Mouse (Mus musculus): Measurements from ENCODE around the gene Gtf2e1.

Gtf2e1 gene

GRCm38 (mm10) chr16:37539611-37540580, at the start of gene Gtf2e1, which contains the start of gene Rabl3:
Gtf2e1 (minus strand) TSS chr16:37539789.
Rabl3 (plus strand) TSS chr16:37539885.
- peak; percentile 97 for DNase-seq

GRCm38 (mm10) chr16:37585129-37585563, 45.6 kb upstream of the Gtf2e1 start:
- DNase-seq = no peak

GRCm38 (mm10) chr16:37584218-37585035, 44.8 kb upstream of the Gtf2e1 start:
- peak; percentile 47 for DNase-seq

DNA sequence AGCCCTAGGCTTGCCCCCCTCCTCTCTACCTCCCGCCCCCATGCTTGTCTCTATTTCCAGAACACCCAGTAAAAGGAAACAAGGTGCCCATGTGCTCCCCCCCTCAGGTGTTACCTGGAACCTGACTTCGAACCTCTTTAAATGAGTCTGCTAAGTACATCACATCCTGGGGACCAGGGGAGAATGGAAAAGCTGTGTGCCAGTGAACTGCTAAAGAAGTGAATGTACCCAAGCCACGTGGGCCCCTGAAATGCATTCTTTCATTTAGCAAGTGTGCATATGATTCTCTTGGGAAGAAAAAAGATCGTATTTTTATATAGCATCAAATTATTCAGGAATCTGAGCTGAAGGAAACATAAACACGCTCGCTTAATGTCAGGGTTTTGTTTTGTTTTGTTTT, 44.2 kb upstream of the Gtf2e1 start:
- no peak for DNase-seq

DNA sequence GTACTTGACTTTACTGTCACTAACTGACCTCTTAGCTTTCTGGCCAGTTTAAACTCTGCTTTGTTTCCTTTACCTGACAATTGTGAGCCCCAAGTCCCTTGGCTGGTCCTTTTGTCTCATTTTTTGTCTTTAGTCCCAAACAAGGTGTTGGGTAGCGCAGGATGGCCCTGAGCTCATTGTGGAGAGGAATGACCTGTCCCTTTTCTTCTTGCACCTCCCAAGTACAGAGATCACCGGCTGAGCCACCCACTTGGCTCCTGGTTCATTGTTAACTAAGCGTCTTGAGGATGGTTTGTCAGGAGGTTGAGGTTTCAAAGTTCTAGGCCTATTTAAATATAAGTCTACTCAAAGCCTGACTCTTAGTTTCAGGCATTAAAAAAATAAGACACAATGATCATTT, 43.7 kb upstream of the Gtf2e1 start:
- DNase-seq = no peak

DNA sequence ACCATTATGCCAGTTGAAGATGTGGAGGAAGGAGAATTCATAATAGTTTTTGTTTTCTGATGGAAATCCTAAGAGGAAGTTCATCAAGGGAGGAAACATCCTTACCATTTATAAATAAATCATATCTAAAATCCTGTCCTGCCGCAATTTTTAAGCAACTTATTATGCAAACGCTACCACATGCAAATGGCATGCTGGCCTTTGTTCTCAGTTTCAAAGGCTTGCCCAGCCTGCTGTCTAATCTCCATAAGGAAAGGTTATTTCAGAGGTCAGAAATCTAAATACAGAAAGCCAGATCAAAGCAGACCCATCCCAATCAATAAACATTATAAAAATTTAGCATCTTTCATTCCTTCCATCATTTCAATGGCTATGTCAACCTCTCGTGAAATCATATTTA, 42.3 kb upstream of the Gtf2e1 start:
- DNase-seq = no peak

GRCm38 (mm10) chr16:37580651-37581050, 41.1 kb upstream of the Gtf2e1 start:
- no peak for DNase-seq

DNA sequence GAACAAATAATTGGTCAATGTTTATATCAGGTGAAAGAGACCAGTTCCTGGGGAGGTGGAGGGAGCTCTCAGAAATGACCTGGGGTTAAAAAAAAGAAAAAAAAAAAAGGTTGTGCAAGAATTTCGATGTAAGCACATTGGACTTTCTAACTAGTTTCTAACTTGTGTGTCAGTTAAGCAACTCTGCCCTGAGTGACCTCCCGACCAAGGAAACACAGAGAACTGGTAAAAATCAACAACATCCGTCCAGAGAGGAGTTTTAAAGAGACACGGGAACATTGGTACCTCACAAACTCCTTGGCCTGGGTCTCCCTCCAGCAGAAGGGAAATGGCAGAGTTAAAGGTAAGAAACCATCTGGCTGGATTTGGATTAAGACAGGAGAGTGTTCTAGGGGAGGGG, 40.4 kb upstream of the Gtf2e1 start, which contains the start of gene Hgd:
Gene Hgd, plus strand, starts transcription at position 160 of the 400 bp plus-strand sequence.
- DNase-seq = no peak

DNA sequence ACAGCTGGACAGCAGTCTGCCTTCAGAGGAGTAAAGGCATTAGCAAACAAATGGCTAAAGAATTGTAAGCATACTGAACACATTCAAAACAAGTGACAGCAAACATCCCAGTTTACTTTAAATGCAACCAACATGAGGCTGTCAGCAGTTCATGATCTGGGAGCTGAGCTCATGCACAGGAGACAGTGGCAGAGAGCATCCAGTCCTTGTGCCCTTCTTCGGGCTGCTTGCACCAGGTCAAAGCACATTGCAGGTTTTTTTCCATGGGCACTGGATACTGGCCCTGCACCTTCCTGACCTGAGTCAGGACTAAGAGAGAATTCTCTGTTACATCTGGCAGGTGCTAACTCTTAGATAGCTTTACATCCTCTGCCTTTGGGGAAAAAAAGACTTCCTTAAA, 40.0 kb upstream of the Gtf2e1 start:
- no peak for DNase-seq

DNA sequence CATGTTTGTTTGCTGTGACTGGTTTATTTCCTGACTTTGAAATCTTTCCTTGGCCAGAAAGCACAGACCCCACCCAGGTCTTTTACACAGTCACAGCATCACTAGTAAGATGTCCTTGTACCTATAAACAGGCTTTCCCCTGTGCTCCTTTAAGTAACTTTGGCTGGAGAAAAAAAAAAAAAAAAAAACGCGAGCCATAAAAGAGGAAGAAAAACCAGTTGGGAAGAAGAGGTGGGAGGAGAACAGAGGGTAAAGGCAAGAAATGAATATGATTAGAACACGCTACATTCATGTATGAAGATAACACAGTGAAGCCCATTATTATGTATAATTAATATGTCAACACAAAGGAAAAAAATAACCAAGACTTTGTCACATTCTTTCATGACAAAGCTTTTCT, 35.7 kb upstream of the Gtf2e1 start:
- DNase-seq = no peak

DNA sequence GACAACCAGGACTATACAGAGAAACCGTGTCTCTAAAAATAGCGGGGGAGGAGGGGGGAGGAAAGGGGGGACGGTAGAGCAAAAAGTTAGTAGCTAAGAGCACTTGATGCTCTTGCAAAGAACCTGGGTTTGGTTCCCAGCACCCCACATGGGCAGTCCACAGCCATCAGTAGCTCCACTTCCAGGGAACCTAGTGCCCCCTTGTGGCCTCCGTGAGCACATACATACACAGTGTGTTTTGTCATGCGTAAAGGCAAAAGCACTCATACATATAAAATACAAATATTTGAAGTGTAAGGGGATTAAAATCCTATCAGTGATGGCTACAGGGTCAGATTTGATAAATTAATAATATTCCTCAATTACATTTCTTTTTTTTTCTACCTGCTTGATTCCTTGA, 33.5 kb upstream of the Gtf2e1 start:
- no peak for DNase-seq

- no peak for DNase-seq
These were observed 32.6 kb upstream of the Gtf2e1 start for GRCm38 (mm10) chr16:37572117-37572754.

GRCm38 (mm10) chr16:37571554-37571953, 32.0 kb upstream of the Gtf2e1 start:
- no peak for DNase-seq

DNA sequence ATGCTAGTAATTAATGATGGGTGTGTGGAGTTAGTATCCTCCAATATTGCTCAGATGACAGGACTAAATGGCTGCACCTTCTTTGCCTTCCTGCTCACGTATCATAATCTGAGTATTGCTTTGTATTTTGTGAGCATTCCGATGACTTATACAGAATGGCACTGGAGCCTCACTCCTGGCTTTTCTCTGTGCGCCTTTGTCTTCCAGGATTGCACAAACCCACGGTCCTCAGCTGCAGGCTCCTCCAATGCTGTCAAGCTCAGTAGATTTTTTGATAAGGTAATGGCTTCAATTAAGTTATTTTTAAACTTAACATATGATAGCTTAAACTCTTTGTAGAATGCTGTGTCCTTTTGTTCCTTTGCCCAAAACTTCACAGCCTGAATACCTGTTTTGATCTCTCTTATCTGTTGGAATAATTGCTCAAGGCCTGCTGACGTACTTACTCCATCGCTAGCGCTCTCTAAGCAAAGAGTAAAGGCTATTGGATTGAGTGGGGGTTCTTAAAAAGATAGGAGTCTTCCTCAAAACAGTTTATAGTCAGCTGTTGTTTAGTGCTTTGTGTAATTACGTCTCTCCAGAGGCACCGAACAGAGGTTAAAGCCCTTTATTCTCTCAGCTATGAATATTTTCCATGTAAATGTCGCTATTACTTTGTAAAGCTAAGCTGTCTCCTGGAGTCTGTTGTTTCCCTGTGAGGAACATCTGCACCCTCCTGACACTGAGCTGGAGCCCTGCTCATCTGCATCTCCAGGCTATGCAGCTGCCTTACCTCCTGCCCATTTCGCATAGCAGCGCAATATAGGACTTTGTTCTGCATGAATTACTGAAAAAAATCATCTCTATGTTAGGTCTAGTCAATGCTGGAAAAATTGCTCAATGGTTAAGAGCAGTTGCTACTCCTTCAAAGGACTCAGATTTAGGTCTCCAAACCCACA, 27.8 kb upstream of the Gtf2e1 start:
- DNase-seq = no peak

DNA sequence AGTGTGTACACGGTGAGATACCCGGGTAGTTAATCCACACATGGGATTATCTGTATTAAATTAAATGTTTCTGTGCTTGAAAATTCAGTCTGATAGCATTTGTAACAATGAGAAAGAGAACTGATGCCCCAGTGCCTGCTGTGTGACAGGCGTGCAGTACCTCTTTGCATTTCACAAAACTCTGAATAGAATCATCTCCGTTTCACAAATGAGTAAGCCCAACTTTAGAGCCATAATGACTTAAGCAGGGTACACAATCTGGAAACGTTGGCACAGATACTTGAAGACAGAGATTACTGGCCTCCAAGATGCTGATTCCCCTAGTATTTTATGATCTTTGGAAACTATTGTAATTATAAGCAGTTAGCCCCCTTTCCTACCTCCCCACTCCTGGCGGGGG, 26.5 kb upstream of the Gtf2e1 start:
- DNase-seq = no peak

DNA sequence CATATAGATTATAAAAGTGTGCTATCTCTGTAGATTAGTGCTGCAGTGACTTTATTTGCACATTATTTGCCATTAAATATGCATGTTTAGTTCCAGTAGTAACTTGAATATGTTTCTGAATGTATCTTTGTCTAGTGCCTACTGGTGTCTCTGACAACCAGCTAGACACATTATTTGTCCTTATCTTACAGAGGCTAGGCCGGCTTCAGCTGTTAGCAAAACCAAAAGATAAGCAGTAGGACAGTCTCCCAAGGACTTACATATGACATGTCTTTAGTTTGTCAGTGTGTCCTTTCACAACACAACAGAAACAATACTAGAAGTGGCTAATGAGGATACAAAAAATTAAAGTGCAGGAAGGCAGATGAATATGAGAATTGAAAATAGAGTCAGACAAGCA, 25.5 kb upstream of the Gtf2e1 start:
- no peak for DNase-seq

DNA sequence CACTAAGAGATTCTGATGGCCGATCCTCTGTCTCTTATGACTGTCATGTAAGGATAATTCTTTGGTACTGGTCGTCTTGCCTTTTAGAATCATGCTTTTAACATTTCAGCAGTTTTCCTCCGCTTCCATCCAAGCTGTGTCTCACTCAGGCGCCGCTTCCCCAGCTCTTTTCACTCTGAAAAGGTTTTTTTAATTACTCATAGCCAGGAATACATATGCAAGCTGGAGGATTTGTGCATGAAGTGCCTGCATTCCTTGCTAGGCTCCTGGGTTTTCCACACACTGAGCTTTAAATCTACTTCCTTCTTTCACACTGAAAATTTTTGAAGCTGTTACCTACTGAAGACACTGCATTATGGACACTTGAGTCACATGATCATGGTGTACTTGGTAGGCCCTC, 23.4 kb upstream of the Gtf2e1 start:
- DNase-seq = no peak

GRCm38 (mm10) chr16:37562414-37562813, 22.8 kb upstream of the Gtf2e1 start:
- no peak for DNase-seq

DNA sequence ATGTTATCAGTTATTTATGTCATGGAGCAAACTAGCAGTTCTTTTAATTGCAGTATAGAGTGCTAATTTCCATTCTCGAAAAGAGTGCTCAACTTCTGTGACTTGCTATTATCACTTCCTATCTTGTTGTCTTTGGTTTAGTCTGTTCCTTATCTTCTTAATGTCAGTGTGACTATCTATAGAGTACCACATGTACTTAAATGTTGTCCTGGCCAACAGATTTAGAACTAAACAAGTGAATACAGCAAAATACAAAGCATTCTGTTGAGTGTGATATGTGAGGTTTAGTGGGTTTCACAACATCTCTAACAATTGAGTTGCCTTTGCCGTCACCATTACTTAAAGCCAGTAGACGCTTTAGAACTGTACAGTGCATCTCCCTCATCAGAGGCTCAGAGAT, 13.2 kb upstream of the Gtf2e1 start:
- no peak for DNase-seq

- no peak for DNase-seq
These were observed 11.4 kb upstream of the Gtf2e1 start for GRCm38 (mm10) chr16:37550981-37551380.

GRCm38 (mm10) chr16:37550266-37550665, 10.7 kb upstream of the Gtf2e1 start:
- no peak for DNase-seq

DNA sequence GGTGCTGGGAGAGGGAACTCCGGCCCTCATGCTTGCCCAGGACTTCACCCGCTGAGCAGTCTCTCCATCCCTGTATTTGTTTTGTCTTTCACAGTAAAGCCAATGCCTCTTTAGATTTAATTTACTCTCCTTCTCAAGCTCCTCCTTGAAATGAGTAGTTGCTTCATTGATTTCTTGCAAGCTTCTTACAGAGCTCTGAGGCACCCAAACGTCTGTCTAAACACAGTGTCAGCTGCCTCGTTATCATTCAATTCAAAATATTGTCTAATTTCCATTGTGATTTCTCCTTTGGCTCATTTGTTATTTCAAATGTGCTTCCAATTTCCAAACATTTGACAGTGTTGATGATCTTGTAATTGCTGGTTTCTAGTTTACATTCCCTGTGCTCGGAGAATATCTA, 6.7 kb upstream of the Gtf2e1 start:
- DNase-seq = no peak
